In genomic region chr7:19920166-19920505, GRCm38 (mm10) we compare ENCODE assay signal across 7 mouse cellular contexts. TPM values are rescaled to one million over a fixed set of nuclear protein-coding genes. Genes with fewer than 3 reads are reported as not detected.
A peak's percentile ranks its signal among the peaks of the same experiment; 100 is the strongest.
DNase-seq lines count a peak whose midpoint lies in the region; ATAC-seq and TF ChIP-seq lines count a peak whose summit lies in the region.

No protein-coding gene starts in this region.

- peak overlapping the region; percentile 94 for H3K27ac ChIP-seq in lung, postnatal 0 days (ENCODE audit: low read length)
- no peak overlapping the region for H3K27ac ChIP-seq in forebrain, embryonic 14.5 days (ENCODE audit: low read depth, low read length)
- H3K27ac ChIP-seq in liver, embryonic 11.5 days (ENCODE audit: low read depth, low read length), result no peak overlapping the region

- ATAC-seq in lung, postnatal 0 days, result no peak
- ATAC-seq in forebrain, embryonic 14.5 days, result peak; percentile 33
- ATAC-seq in liver, embryonic 11.5 days (replicated peaks; ENCODE audit: low FRiP score), result peak; percentile 19; the same call in 1 of the 2 replicates

- peak overlapping the region; percentile 88 for H3K4me3 ChIP-seq in lung, postnatal 0 days (ENCODE audit: low read depth, low read length)
- H3K4me3 ChIP-seq in forebrain, embryonic 14.5 days (ENCODE audit: low read depth, low read length), result peak overlapping the region; percentile 56
- H3K4me3 ChIP-seq in liver, embryonic 11.5 days (ENCODE audit: low read depth, low read length), result peak overlapping the region; percentile 75

- no peaks in the 10 kb centered on the region for H3K27me3 ChIP-seq in lung, postnatal 0 days (replicated peaks; ENCODE audit: insufficient read depth, low read length)
- H3K27me3 ChIP-seq in forebrain, embryonic 14.5 days (replicated peaks; ENCODE audit: control insufficient read depth, insufficient read depth, low read length), result no peaks in the 10 kb centered on the region
- H3K27me3 ChIP-seq in liver, embryonic 11.5 days (replicated peaks; ENCODE audit: control insufficient read depth, insufficient read depth, low read length), result no peaks in the 10 kb centered on the region

- no peaks in the 10 kb centered on the region for H3K4me1 ChIP-seq in lung, postnatal 0 days (ENCODE audit: insufficient read depth, low read depth, low read length)
- H3K4me1 ChIP-seq in forebrain, embryonic 14.5 days (ENCODE audit: control insufficient read depth, insufficient read depth, low read length), result no peaks in the 10 kb centered on the region
- peaks cover 5% of the 10 kb centered on the region; the same call in 1 of the 2 replicates for H3K4me1 ChIP-seq in liver, embryonic 11.5 days (replicated peaks; ENCODE audit: control insufficient read depth, insufficient read depth, low read length)

- H3K9me3 ChIP-seq in lung, postnatal 0 days (ENCODE audit: low read length), result no peaks in the 10 kb centered on the region
- no peaks in the 10 kb centered on the region for H3K9me3 ChIP-seq in forebrain, embryonic 14.5 days (replicated peaks; ENCODE audit: control insufficient read depth, low read length)
- no peaks in the 10 kb centered on the region for H3K9me3 ChIP-seq in liver, embryonic 11.5 days (ENCODE audit: control insufficient read depth, low read length)

- no peak for DNase-seq in lung, postnatal 0 days (ENCODE audit: low spot score)
- no peak for DNase-seq in lung, postnatal 36 days
- no peak for DNase-seq in forebrain, embryonic 14.5 days (ENCODE audit: low spot score)
- DNase-seq in liver, embryonic 11.5 days (ENCODE audit: low spot score), result peak; percentile 39
- peak; percentile 11 for DNase-seq in thymus, postnatal 0 days (ENCODE audit: low spot score)
- no peak for DNase-seq in cerebellum, adult 9-10 months
- DNase-seq in cerebellum, adult 8-10 months, result no peak

- peak overlapping the region; percentile 89; the same call in 1 of the 2 replicates for H3K9ac ChIP-seq in lung, postnatal 0 days (replicated peaks; ENCODE audit: low read depth)
- peak overlapping the region; percentile 50 for H3K9ac ChIP-seq in forebrain, embryonic 14.5 days (ENCODE audit: low read length)
- no peak overlapping the region; the same call in 1 of the 2 replicates for H3K9ac ChIP-seq in liver, embryonic 11.5 days (ENCODE audit: low read depth, low read length)

- H3K36me3 ChIP-seq in lung, postnatal 0 days (ENCODE audit: insufficient read depth, low read length), result peaks cover 11% of the 10 kb centered on the region
- no peaks in the 10 kb centered on the region for H3K36me3 ChIP-seq in forebrain, embryonic 14.5 days (ENCODE audit: control insufficient read depth, insufficient read depth, low read length)
- H3K36me3 ChIP-seq in liver, embryonic 11.5 days (ENCODE audit: control insufficient read depth, insufficient read depth, low read length), result peaks cover 12% of the 10 kb centered on the region

- WGBS in lung, postnatal 0 days, result 23% methylated on average over 4 of the region's 4 CpGs
- WGBS in forebrain, embryonic 14.5 days, result 28% methylated on average over 4 of the region's 4 CpGs
- 30% methylated on average over 4 of the region's 4 CpGs for WGBS in liver, embryonic 11.5 days

- peak overlapping the region; percentile 83 for H3K4me2 ChIP-seq in lung, postnatal 0 days (replicated peaks; ENCODE audit: low read depth, low read length)
- H3K4me2 ChIP-seq in forebrain, embryonic 14.5 days (ENCODE audit: low read length), result peak overlapping the region; percentile 56
- peak overlapping the region; percentile 88 for H3K4me2 ChIP-seq in liver, embryonic 11.5 days

- TF ChIP-seq CTCF in lung, postnatal 0 days (IDR thresholded peaks at IDR 0.05), result no peak

- TF ChIP-seq EP300 in lung, postnatal 0 days (IDR thresholded peaks at IDR 0.05), result no peak

RNA-seq across cellular contexts. Expression of gene Pvr, which starts 0.8 kb away (rescaled TPM):
- polyA plus RNA-seq in lung, postnatal 0 days (2015; fragmentation: Nextera tagmentation; extraction: Ambion mirVana), result 20.8 and 24.3 TPM in 2 replicates
- polyA plus RNA-seq in forebrain, embryonic 14.5 days (2014; fragmentation: Nextera tagmentation; extraction: Ambion mirVana), result 3.2 and 5.0 TPM in 2 replicates
- polyA plus RNA-seq in liver, embryonic 11.5 days (2014; fragmentation: Nextera tagmentation; extraction: Ambion mirVana), result 5.1 and 6.1 TPM in 2 replicates
- polyA plus RNA-seq in thymus, postnatal 0 days (2015; fragmentation: Nextera tagmentation; extraction: Ambion mirVana), result 33.7 and 52.4 TPM in 2 replicates

RNA-seq across cellular contexts. Expression of gene Igsf23, which starts 30.4 kb away (rescaled TPM):
- 0.70 and 0.90 TPM in 2 replicates for polyA plus RNA-seq in lung, postnatal 0 days (2015; fragmentation: Nextera tagmentation; extraction: Ambion mirVana)
- not detected in 2 replicates for polyA plus RNA-seq in forebrain, embryonic 14.5 days (2014; fragmentation: Nextera tagmentation; extraction: Ambion mirVana)
- polyA plus RNA-seq in liver, embryonic 11.5 days (2014; fragmentation: Nextera tagmentation; extraction: Ambion mirVana), result 0.59 and 0.73 TPM in 2 replicates
- 14.8 and 15.5 TPM in 2 replicates for polyA plus RNA-seq in thymus, postnatal 0 days (2015; fragmentation: Nextera tagmentation; extraction: Ambion mirVana)

RNA-seq across cellular contexts. Expression of gene Ceacam19, which starts 32.4 kb away (rescaled TPM):
- polyA plus RNA-seq in lung, postnatal 0 days (2015; fragmentation: Nextera tagmentation; extraction: Ambion mirVana), result 0.04 TPM in 1 of 2 replicates, not detected in the other
- not detected in 2 replicates for polyA plus RNA-seq in forebrain, embryonic 14.5 days (2014; fragmentation: Nextera tagmentation; extraction: Ambion mirVana)
- polyA plus RNA-seq in liver, embryonic 11.5 days (2014; fragmentation: Nextera tagmentation; extraction: Ambion mirVana), result not detected in 2 replicates
- 0.10 and 0.14 TPM in 2 replicates for polyA plus RNA-seq in thymus, postnatal 0 days (2015; fragmentation: Nextera tagmentation; extraction: Ambion mirVana)

RNA-seq across cellular contexts. Expression of gene Ceacam20, which starts 45.1 kb away (rescaled TPM):
- not detected in 2 replicates for polyA plus RNA-seq in lung, postnatal 0 days (2015; fragmentation: Nextera tagmentation; extraction: Ambion mirVana)
- polyA plus RNA-seq in forebrain, embryonic 14.5 days (2014; fragmentation: Nextera tagmentation; extraction: Ambion mirVana), result not detected in 2 replicates
- not detected in 2 replicates for polyA plus RNA-seq in liver, embryonic 11.5 days (2014; fragmentation: Nextera tagmentation; extraction: Ambion mirVana)
- 0.06 TPM in 1 of 2 replicates, not detected in the other for polyA plus RNA-seq in thymus, postnatal 0 days (2015; fragmentation: Nextera tagmentation; extraction: Ambion mirVana)

RNA-seq across cellular contexts. Expression of gene Ceacam16, which starts 59.0 kb away (rescaled TPM):
- 0.13 and 0.18 TPM in 2 replicates for polyA plus RNA-seq in lung, postnatal 0 days (2015; fragmentation: Nextera tagmentation; extraction: Ambion mirVana)
- polyA plus RNA-seq in forebrain, embryonic 14.5 days (2014; fragmentation: Nextera tagmentation; extraction: Ambion mirVana), result not detected in 2 replicates
- polyA plus RNA-seq in liver, embryonic 11.5 days (2014; fragmentation: Nextera tagmentation; extraction: Ambion mirVana), result not detected in 2 replicates
- 0.46 and 0.59 TPM in 2 replicates for polyA plus RNA-seq in thymus, postnatal 0 days (2015; fragmentation: Nextera tagmentation; extraction: Ambion mirVana)

Comparison
In these comparisons a context has a peak if more than half of its experiments do, and no peak if none do; other contexts are left out.
1. DNase-seq: peak in liver, embryonic 11.5 days (single experiment) and thymus, postnatal 0 days (single experiment); none in lung, postnatal 0 days (single experiment), lung, postnatal 36 days (single experiment), forebrain, embryonic 14.5 days (single experiment), cerebellum, adult 9-10 months (single experiment) and cerebellum, adult 8-10 months (single experiment).
2. Peak in every context shown above with its lines, with median percentiles within 50 percentile points of each other: H3K4me2 ChIP-seq and H3K4me3 ChIP-seq.